Mouse (Mus musculus) lung, postnatal 10 days (tissue): ENCODE measurements at regions not wholly inside any gene's neighbourhood (a gene's known extent, or its start where the extent isn't known, plus 50 kb on each side); places are given as distances from the start of the nearest gene placed in this dataset.
A peak's percentile ranks its signal among the peaks of the same experiment; 100 is the strongest.

Source experiments
- DNase-seq: peaks from one replicate; pipeline ENCODE4 v3.0.0; 2021

- DNase-seq, result no peak
Observed at GRCm38 (mm10) chr12:16013354-16013753, 196.6 kb upstream of the Trib2 start.

DNA sequence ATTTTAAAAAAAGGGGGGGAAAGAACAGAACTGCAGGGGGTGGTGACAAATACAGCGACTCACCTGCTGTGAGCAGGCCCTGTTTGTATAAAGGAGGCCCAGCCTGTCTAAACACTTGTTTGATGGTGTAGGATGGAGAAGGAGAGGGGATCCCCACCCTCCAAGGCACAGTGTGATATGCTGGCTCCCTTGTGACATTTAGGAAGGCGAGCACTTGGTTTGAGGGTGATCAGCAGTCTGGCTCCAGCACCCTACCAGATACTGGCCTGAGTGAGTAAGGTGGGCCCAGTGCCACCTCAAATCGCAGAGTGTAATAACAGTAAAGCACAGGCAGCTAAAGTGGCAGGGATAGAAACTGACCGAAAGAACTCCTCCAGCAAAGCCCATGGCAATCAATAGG lies 195.4 kb upstream of the Trib2 start:
- no peak for DNase-seq

- peak; percentile 40 for DNase-seq
Observed at GRCm38 (mm10) chr12:16009822-16010620, 193.3 kb upstream of the Trib2 start.

DNA sequence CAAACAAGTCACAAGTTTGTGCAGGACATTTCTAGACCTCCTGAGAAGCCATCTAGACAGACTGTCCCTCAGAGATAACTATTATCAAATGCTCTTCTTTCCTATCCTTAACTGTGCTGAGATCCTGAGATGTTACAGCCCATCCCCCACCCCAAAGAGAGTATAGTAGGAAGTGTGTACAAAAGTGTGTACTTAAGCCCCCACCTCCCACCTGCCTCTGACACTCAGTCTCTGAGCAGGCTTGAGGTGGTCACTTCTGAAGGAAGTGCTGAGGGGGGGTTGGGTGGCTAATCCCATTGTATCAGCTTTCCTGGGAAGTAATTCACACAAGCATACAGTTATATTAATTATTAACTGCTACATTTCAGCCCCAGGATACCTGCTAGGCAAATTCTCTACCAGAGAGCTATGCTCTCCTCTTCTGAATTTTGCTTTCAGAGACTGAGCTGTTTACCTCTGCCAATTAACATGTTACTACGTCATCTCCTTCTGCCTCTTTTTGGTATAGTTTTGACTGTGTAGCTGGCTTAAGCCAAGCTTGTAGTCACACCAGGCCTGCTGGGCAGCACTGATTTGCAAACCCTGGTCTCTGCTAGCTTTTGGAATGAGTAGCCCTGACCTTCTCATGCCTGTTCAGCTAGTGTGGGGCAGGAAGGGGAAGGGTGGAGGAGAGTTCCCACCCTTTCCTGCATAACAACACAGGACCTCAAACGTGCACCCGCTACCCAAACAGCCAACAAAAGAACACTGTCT lies 192.2 kb upstream of the Trib2 start:
- peak; percentile 72 for DNase-seq

- DNase-seq, result no peak
Observed at GRCm38 (mm10) chr12:16008261-16008660, 191.5 kb upstream of the Trib2 start.

DNA sequence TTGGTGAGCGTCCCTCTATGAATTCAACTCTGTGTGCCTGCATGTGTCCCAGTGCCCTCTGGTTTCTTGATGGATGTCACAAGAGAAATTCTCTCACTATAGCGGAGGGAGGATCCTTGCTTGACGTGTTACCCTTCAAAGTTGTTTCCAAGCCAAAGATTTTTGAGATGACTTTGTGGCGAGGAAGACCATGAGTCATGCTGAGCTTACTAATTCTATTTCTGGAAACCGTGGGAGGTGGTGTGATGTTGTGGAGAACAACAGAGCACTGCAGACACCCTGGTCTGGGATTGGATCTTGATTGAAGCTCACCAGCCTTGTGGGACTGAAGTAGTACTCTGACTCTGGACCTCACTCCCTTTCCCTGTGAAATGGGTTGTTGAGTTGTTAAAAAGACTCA lies 190.0 kb upstream of the Trib2 start:
- no peak for DNase-seq

DNA sequence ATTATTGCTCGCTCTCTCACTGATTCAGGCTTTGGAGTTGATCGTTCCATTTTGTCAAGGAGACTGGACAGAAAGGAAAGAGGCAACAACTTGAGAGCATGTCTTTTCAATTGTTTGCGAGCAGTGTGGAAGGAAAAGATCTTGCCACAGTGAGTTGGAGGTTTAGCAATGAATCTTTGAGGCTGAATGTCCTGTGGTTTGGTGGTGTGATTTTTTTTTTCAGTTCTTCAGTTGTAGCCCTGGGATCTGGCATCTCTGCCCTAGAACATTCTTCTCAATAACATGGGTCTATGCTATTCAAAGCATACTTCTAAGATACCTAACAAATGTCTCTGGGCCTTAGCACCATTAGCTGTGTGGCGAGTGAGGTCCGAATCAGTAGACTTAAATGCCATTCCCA lies 189.6 kb upstream of the Trib2 start:
- DNase-seq, result no peak

GRCm38 (mm10) chr12:16001811-16002210 lies 185.1 kb upstream of the Trib2 start:
- DNase-seq, result no peak

DNA sequence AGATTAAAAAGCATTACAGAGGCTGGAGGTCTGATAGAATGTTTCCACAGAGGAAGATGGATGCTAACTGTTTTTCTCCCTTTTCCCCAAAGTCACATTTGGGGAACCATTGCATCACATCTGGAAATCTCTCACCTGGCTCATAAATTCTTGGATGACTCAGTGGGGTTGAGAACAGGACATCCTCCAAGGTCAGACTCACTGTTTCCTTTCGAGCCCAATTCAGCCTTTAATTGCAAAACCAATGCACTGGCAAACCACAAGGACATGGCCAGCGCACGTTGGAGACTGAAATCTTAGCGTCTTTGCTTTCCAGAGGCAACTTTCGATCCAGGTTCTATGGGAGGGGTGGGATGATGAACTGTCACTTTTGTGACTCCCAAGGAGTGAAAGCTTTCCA lies 184.5 kb upstream of the Trib2 start:
- no peak for DNase-seq

GRCm38 (mm10) chr12:15998331-15998730 lies 181.6 kb upstream of the Trib2 start:
- DNase-seq, result no peak

DNA sequence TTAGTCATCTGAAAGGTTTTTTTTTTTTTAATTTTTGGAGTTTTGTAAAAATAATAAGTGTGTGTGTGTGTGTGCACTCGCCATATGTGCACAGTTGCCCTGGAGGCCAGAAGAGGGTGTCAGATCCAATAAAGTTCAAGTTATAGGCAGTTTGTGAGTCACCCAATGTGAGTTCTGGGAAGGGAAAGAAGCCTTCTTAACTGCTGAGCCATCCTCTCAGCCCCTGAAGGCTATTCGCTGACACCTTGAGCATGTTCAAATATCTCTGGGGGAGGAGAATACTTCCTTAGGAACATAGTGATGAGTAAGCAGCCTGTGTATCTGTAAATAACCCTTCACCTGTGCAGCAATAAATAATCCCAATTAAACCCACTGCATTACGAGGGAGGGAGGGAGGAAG lies 177.1 kb upstream of the Trib2 start:
- no peak for DNase-seq

GRCm38 (mm10) chr12:15986351-15986750 lies 169.6 kb upstream of the Trib2 start:
- no peak for DNase-seq

- DNase-seq, result no peak
Observed at GRCm38 (mm10) chr12:15985649-15986048, 168.9 kb upstream of the Trib2 start.

DNA sequence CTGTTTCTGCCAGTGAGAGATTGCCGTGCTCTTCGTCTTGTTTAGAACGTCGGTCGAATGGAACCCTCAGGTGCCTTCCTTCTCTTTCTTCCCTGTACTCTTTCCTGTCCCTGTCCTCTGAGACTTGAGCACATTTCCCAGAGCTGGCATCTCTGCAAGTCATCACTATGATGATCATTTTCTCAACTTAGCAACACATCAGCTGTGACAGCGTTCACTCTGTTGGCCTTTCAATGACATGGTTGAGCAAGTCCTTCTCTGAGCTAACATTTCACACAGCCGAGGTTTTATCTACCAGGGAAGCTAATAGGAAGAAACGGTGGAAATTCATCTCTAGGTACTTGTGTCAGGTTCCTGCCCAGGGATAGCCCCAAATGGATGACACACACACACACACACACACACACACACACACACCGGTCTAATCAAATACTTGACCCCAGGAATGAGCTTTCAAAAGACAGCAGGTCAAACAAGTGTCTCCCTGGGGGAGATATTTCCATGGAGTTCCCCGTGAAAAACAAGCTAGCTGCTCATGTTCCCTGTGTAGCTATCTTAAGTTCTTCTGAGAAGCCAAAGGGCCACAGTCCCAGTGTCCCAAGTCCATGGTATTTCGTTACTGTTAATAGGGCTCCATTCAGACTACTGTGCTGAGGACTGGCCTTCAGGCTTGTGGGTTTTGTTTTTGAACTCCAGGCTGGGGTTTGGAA lies 167.0 kb upstream of the Trib2 start:
- DNase-seq, result no peak

DNA sequence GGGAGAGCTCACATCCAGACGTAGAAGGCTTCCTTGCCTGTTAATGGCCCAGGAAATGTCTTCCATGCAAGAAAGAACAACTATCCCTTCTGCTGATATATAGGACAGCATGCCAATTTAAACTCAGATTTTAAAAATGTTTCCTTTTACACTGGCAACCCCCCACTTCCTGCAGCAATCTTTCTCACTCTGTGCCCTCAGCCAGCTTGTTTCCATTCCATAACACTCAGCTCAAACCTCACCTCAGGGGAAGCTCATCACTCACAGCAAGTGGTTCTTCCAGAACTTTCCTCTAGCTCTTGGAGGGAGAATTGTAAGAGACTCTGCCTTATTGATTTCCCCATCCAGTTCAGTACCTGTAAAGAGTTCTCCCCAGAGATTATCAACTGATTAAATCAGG lies 165.0 kb upstream of the Trib2 start:
- no peak for DNase-seq

DNA sequence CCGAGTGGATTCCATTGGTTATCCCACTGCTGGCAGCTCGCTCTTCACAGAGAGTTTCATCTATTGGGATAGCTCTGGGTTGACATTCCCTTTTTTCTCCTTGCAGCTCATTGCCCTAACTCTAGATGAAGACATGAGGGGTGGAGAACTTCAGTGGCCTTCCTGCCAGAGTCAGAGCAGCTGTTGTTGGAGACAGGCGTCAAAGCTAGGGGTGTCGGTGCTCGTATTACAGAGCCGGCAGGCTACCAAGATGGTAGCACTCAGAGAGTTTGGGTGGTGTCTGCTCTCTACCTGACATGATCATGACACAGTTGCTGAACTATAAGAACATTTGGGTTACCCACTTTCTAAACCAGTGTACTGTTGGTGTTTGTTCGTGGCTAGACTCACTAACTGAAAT lies 162.5 kb upstream of the Trib2 start:
- DNase-seq, result no peak

DNA sequence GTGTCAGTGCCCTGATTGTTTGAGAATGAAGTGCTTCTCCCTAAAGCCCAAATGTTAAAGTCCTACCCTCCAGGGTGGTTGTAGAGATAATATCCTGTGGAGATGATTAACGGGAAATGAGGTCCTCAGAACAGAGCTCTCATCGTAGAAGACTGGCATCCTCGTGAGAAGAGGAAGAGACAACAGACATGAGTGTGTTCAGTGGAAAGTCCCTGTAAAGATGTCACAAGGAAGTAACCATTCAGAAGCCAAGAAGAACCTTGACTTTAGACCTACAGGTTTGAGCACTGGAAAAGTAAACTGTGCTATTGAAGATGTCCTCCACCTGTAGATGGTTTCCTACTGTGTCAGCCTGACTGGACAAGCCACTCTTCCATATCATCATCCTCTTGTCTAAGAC lies 155.1 kb upstream of the Trib2 start:
- DNase-seq, result no peak

- no peak for DNase-seq
Observed at GRCm38 (mm10) chr12:15970262-15970661, 153.5 kb upstream of the Trib2 start.

GRCm38 (mm10) chr12:15967550-15968102 lies 150.9 kb upstream of the Trib2 start:
- no peak for DNase-seq

DNA sequence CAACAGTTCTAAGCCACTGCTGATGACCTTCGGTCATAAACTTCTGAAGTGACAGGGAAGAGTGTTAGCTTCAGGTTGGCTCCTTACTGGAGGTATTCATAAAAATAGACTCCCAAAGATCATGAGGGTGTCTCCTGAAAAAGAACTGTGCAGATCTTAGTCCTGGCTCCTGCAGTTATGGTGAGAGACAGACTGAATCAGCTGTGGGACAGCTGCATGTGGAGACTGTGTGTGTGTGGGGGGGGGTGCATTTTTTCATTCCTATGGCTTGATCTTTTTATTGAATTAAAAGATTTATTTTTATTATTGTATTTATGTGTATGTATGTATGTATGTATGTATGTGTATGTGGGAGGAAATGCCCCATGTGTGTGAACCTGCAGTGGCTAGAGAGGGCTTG lies 149.9 kb upstream of the Trib2 start:
- DNase-seq, result no peak

DNA sequence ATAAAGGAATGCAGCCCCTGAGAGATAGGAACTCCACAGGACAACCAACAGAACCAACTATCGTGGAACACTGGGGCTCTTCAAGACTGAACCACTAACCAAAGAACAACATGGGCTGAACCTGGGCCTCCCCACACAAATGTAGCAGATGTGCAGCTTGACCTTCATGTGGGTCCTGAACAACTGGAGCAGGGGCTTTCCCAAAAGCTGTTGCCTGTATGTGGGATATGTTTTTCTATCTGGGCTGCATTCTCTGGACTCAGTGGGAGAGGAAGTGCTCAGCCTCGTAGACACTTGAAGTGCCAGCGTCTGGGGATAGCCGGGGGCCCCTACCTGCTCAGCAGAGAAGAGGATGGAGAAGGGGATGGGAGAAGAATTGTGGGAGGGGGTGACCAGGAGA lies 149.2 kb upstream of the Trib2 start:
- no peak for DNase-seq

- no peak for DNase-seq
Observed at GRCm38 (mm10) chr12:15964073-15964472, 147.4 kb upstream of the Trib2 start.

DNA sequence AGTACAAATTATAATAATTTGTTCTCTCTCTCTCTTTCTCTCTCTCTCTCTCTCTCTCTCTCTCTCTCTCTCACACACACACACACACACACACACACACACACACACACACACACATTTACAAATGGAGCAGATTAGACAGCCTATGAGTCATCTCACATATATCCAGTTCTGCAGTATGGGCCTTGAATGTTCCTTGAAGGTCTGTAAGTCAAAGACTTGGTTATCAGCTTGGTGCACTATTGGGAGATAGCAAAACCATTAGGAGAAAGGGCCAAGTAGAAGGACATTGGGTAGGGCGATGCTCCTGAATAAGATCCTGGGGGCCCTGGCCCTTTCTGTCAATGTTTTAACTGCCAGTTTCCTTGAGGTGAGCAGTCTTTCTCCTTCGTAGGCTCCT lies 145.1 kb upstream of the Trib2 start:
- DNase-seq, result no peak
